Mouse (Mus musculus): ENCODE data around the gene Smtn. TPM values are rescaled to one million over a fixed set of nuclear protein-coding genes. Genes with fewer than 3 reads are reported as not detected.

Gene Smtn
- total RNA-seq, 2 experiments from 2014 or later: 17.0 TPM

Other genes starting within 250 kb of the Smtn start
- 10 to 100 TPM; 27.0 to 27.4 TPM for gene Pik3ip1, start 210.2 kb downstream of the Smtn start, total RNA-seq (2021)
- gene Limk2, start 131.4 kb downstream of the Smtn start, total RNA-seq (2021): 100 to 1,000 TPM; 108 to 126 TPM
- gene Rnf185, start 88.2 kb downstream of the Smtn start, total RNA-seq (2021): 10 to 100 TPM; 22.2 to 24.0 TPM
- 10 to 100 TPM; 11.3 to 17.0 TPM for gene Pla2g3, start 52.3 kb downstream of the Smtn start, total RNA-seq (2021)
- 10 to 100 TPM; 47.0 to 52.9 TPM for gene Inpp5j, start 35.8 kb downstream of the Smtn start, total RNA-seq (2021)
- 100 to 1,000 TPM; 250 to 255 TPM for gene Selenom, start 25.9 kb downstream of the Smtn start, total RNA-seq (2021)
- 10 to 100 TPM; 41.6 to 46.6 TPM for gene Morc2a, start 108.6 kb upstream of the Smtn start, total RNA-seq (2021)